Mouse (Mus musculus): ENCODE results near the gene Nck2. TPM values are rescaled to one million over a fixed set of nuclear protein-coding genes. Genes with fewer than 3 reads are reported as not detected.
"Not testable (repeated sequence)": the region's sequence is repeated elsewhere in the genome, so short reads cannot be mapped to it uniquely, and the experiment has no call there.

Gene Nck2
- polyA plus RNA-seq, 1 experiment, result 18.4 TPM

DNA sequence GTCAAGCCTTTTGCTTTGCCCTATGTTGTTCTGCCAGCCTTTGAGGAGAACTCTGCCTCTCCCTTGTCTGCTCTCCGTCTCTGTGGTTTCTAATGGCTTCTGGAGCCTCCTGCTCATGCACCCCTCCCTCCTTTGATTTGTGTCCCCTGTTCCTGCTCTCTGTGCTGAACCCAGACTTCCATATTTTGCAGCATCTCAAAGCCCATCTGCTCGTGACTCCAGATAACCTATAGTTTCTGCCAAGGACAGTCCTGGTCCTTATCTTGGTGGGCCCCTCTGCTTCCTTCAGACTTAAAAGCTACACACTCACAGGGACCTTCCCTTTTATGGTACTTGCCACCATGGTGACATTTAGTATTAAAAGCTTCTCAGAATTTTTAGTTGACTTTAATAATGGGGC, 103.3 kb downstream of the Nck2 start:
- no peak overlapping the region for H3K4me3 ChIP-seq
- peaks cover 5% of the 10 kb centered on the region for H3K36me3 ChIP-seq (ENCODE audit: control insufficient read depth, insufficient read depth)
- no peak overlapping the region for H3K4me2 ChIP-seq (ENCODE audit: low read depth)
- no peak overlapping the region for H3ac ChIP-seq (ENCODE audit: control insufficient read depth, insufficient read length)
- H3K79me2 ChIP-seq (ENCODE audit: control insufficient read depth, insufficient read depth), result peaks cover 34% of the 10 kb centered on the region
- TF ChIP-seq POLR2A (IDR thresholded peaks at IDR 0.05; ENCODE audit: insufficient read length, low read depth) (no peak), TCF3 (IDR thresholded peaks at IDR 0.05; ENCODE audit: insufficient read length, low read depth) (no peak), CEBPB (IDR thresholded peaks at IDR 0.05; ENCODE audit: insufficient read depth, poor library complexity, severe bottlenecking) (no peak), SRF (IDR thresholded peaks at IDR 0.05; ENCODE audit: control insufficient read depth, insufficient read length, low read depth) (no peak)
- no peaks in the 10 kb centered on the region for H3K27me3 ChIP-seq (ENCODE audit: control insufficient read depth, insufficient read depth, insufficient read length)

- no peak overlapping the region for H3ac ChIP-seq (ENCODE audit: control insufficient read depth, insufficient read length)
- no peak for TF ChIP-seq REST (IDR thresholded peaks at IDR 0.05; ENCODE audit: insufficient read depth, insufficient read length)
- no peak for TF ChIP-seq CEBPB (IDR thresholded peaks at IDR 0.05; ENCODE audit: insufficient read depth, poor library complexity, severe bottlenecking)
- TF ChIP-seq TCF3 (IDR thresholded peaks at IDR 0.05; ENCODE audit: insufficient read length, low read depth), result no peak
- TF ChIP-seq USF1 (IDR thresholded peaks at IDR 0.05; ENCODE audit: low read depth), result no peak
- TF ChIP-seq POLR2A (IDR thresholded peaks at IDR 0.05; ENCODE audit: insufficient read length, low read depth), result no peak
- TF ChIP-seq MAX (IDR thresholded peaks at IDR 0.05; ENCODE audit: low read depth), result no peak
- TF ChIP-seq SRF (IDR thresholded peaks at IDR 0.05; ENCODE audit: control insufficient read depth, insufficient read length, low read depth), result no peak
- no peak for TF ChIP-seq TCF12 (IDR thresholded peaks at IDR 0.05; ENCODE audit: insufficient read depth, poor library complexity, severe bottlenecking)
- no peak for TF ChIP-seq E2F4 (IDR thresholded peaks at IDR 0.05; ENCODE audit: insufficient read depth)
- TF ChIP-seq POLR2AphosphoS2 (IDR thresholded peaks at IDR 0.05; ENCODE audit: insufficient read length, low read depth), result no peak
- no peak for TF ChIP-seq MYOD1 (IDR thresholded peaks at IDR 0.05; ENCODE audit: control insufficient read depth in 1 of 3, insufficient read length in 2 of 3, low read depth in 2 of 3)
- H3K27me3 ChIP-seq (ENCODE audit: control insufficient read depth, insufficient read depth, insufficient read length), result no peaks in the 10 kb centered on the region
- H3K4me2 ChIP-seq (ENCODE audit: low read depth), result peak overlapping the region; percentile 15
- H3K4me3 ChIP-seq, result no peak overlapping the region
- peaks cover 5% of the 10 kb centered on the region for H3K36me3 ChIP-seq (ENCODE audit: control insufficient read depth, insufficient read depth)
- peaks cover 26% of the 10 kb centered on the region for H3K79me2 ChIP-seq (ENCODE audit: control insufficient read depth, insufficient read depth)
Observed at GRCm38 (mm10) chr1:43548749-43549148, 104.4 kb downstream of the Nck2 start.

GRCm38 (mm10) chr1:43550525-43550924, 106.1 kb downstream of the Nck2 start:
- TF ChIP-seq TCF3 (IDR thresholded peaks at IDR 0.05; ENCODE audit: insufficient read length, low read depth) (no peak), POLR2AphosphoS2 (IDR thresholded peaks at IDR 0.05; ENCODE audit: insufficient read length, low read depth) (no peak), MYOG (IDR thresholded peaks at IDR 0.05; ENCODE audit: control insufficient read depth in 1 of 3, insufficient read depth in 1 of 3, insufficient read length in 2 of 3, low read depth in 2 of 3) (peak in 2 of 3 experiments; percentile 41 to 64), MYOD1 (IDR thresholded peaks at IDR 0.05; ENCODE audit: control insufficient read depth in 1 of 3, insufficient read length in 2 of 3, low read depth in 2 of 3) (peak in 2 of 3 experiments; percentile 60 to 77), POLR2A (IDR thresholded peaks at IDR 0.05; ENCODE audit: insufficient read length, low read depth) (no peak)
- Histone ChIP-seq H3ac (ENCODE audit: control insufficient read depth, insufficient read length) (no peak overlapping the region), H3K79me2 (ENCODE audit: control insufficient read depth, insufficient read depth) (peaks cover 18% of the 10 kb centered on the region), H3K4me3 (no peak overlapping the region), H3K4me2 (ENCODE audit: low read depth) (peak overlapping the region; percentile 39), H3K27me3 (ENCODE audit: control insufficient read depth, insufficient read depth, insufficient read length) (no peaks in the 10 kb centered on the region), H3K36me3 (ENCODE audit: control insufficient read depth, insufficient read depth) (peaks cover 9% of the 10 kb centered on the region)

GRCm38 (mm10) chr1:43553989-43554679, 109.8 kb downstream of the Nck2 start:
- not testable (repeated sequence) for H3K4me2 ChIP-seq (ENCODE audit: low read depth); H3K4me3 ChIP-seq; H3K79me2 ChIP-seq (ENCODE audit: control insufficient read depth, insufficient read depth); H3K36me3 ChIP-seq (ENCODE audit: control insufficient read depth, insufficient read depth); H3K27me3 ChIP-seq (ENCODE audit: control insufficient read depth, insufficient read depth, insufficient read length); H3ac ChIP-seq (ENCODE audit: control insufficient read depth, insufficient read length)

- Histone ChIP-seq H3ac (ENCODE audit: control insufficient read depth, insufficient read length) (no peak overlapping the region), H3K4me3 (no peak overlapping the region), H3K4me2 (ENCODE audit: low read depth) (no peak overlapping the region), H3K79me2 (ENCODE audit: control insufficient read depth, insufficient read depth) (peaks cover 9% of the 10 kb centered on the region), H3K27me3 (ENCODE audit: control insufficient read depth, insufficient read depth, insufficient read length) (no peaks in the 10 kb centered on the region), H3K36me3 (ENCODE audit: control insufficient read depth, insufficient read depth) (peaks cover 4% of the 10 kb centered on the region)
- TF ChIP-seq SRF (IDR thresholded peaks at IDR 0.05; ENCODE audit: control insufficient read depth, insufficient read length, low read depth) (no peak), USF1 (IDR thresholded peaks at IDR 0.05; ENCODE audit: low read depth) (no peak), POLR2AphosphoS2 (IDR thresholded peaks at IDR 0.05; ENCODE audit: insufficient read length, low read depth) (no peak), TCF12 (IDR thresholded peaks at IDR 0.05; ENCODE audit: insufficient read depth, poor library complexity, severe bottlenecking) (no peak)
Observed at GRCm38 (mm10) chr1:43555222-43555974, 111.0 kb downstream of the Nck2 start.

Data from myocyte (in vitro differentiated cells).